Comparison of ENCODE assay signal across 17 mouse cellular contexts in the genomic region with DNA sequence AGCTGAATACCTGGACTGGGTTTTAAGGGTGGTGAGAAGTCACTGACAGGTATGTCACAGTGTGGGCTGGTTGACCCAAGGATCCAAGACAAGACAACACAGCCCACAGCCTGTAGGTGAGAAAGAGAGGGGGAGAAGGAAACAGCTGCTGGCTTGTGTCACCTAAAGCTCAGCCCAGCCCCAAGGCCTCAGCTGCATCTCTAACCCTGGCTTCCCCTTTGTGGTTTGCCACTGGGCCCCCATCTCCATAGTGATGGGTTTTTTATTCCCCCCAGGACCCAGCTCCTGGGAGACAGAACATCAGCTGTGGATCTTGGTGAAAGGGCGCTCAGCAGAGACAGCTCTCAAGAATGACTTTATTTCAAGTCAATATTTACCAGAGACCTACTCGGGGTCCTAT. TPM values are rescaled to one million over a fixed set of nuclear protein-coding genes. Genes with fewer than 3 reads are reported as not detected.
"Had no signal": no experiment of that assay in that cellular context is flagged by ENCODE, and none has a peak within 500 bp of the region (broad histone marks: within the 10 kb centered on the region; RNA-seq: fewer than 3 reads in every experiment).

No protein-coding gene starts in this region.

- H3K27ac ChIP-seq: kidney, postnatal 0 days; left cerebral cortex, adult 2 months; limb, embryonic 10.5 days; liver, embryonic 15.5 days; neural tube, embryonic 12.5 days; stomach, embryonic 15.5 days had no signal

- ATAC-seq: inflammation-experienced regulatory T-cells, adult 6 months; intestine, postnatal 0 days had no signal

- H3K27me3 ChIP-seq: liver, embryonic 15.5 days; neural tube, embryonic 12.5 days; stomach, embryonic 15.5 days had no signal

- DNase-seq: kidney, adult 9 months; lung, embryonic 14.5 days; lung, postnatal 10 days; lung, postnatal 4 days; midbrain, embryonic 14.5 days; right cerebral cortex, postnatal 14 days had no signal

- H3K4me3 ChIP-seq: left cerebral cortex, adult 2 months; limb, embryonic 10.5 days; liver, embryonic 15.5 days; myocyte; neural tube, embryonic 12.5 days; stomach, embryonic 15.5 days had no signal

- H3K9me3 ChIP-seq: limb, embryonic 10.5 days; liver, embryonic 15.5 days; neural tube, embryonic 12.5 days; stomach, embryonic 15.5 days had no signal

- H3K36me3 ChIP-seq: limb, embryonic 10.5 days; liver, embryonic 15.5 days; neural tube, embryonic 12.5 days; stomach, embryonic 15.5 days had no signal

- H3K4me2 ChIP-seq: liver, embryonic 11.5 days; liver, embryonic 15.5 days; lung, embryonic 14.5 days; neural tube, embryonic 12.5 days; stomach, embryonic 15.5 days had no signal

- H3K9ac ChIP-seq: liver, embryonic 15.5 days; lung, embryonic 14.5 days; neural tube, embryonic 12.5 days; stomach, embryonic 15.5 days had no signal

RNA-seq across cellular contexts. Expression of a gene that starts 57.2 kb away (rescaled TPM):
- total RNA-seq: megakaryocyte-erythroid progenitor cell, adult 5-6 weeks had no signal
- polyA plus RNA-seq: myocyte had no signal
